Mouse (Mus musculus): Measurements from ENCODE around the gene P2rx7.

Gene P2rx7

GRCm38 (mm10) chr5:122643701-122644100 is at the start of gene P2rx7:
Gene P2rx7 (plus strand): TSS chr5:122643911.
- peak; percentile 84 to 86 for DNase-seq

- DNase-seq = no peak
Observed at GRCm38 (mm10) chr5:122595470-122595869, 48.2 kb upstream of the P2rx7 start.

DNA sequence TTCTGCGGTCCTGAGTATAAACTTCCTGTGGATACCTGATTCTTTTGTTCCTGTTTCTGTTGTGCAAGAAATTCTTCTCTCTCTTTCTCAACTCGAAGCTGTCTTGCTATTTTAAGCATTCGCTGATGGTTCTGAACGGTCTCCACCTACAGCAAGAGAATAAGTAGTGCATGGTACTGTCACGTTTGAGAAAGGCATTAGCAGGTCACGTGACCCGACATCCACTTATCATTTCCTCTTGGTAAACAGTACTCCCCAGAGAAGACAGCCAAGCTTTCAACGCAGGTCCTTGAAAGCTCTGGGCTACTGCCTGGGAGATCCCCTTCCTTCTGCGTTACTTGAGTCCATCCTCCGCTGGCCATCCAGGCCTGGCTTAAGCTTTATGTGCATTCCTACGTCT is 41.5 kb upstream of the P2rx7 start:
- peak; percentile 84 to 93 for DNase-seq

GRCm38 (mm10) chr5:122604894-122605293 is 38.8 kb upstream of the P2rx7 start:
- no peak for DNase-seq

GRCm38 (mm10) chr5:122611651-122612050 is 32.1 kb upstream of the P2rx7 start:
- peak; percentile 26 to 68 for DNase-seq

DNA sequence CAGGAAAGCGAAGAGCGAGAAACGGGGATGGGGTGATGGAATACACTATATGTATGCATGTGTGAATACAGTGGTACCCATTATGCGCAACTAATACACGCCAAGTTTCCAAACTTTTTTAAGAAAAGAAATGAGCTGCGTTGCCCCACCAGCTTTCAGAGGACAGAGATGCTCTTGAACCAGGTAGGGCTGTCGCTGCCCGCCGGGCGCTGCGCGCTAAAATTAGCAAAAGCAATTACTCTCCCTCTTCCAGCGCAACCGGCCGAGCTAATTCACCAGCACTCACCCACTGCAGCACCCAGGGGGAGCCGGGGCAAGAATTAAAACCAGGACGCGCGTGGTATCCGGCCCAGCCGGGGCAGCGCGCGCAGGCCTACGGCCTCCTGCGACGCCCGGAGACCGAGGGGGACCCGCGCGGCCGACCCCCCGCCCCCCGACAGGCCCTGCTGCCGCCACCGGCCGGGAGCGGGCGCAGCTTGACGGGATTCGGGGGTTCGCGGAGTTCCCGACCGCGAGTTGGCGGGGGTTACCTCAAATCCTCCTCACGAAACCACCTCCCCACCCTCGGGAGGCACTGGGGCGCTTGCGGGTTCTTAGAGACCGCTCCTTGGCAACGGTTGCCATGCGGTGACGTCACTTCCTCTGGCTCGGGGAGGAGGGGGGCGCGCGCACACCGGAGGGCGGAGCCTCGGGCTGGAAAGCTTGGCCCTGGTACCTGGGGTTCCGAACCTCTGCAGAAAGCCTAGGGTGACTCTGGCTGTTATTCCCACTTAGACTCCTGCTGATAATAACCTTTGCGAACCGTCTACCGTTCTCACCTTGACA is 29.6 kb upstream of the P2rx7 start, which contains the start of gene Ift81:
TSS of gene Ift81 (minus strand) at position 611 of the 825 bp plus-strand sequence.
- DNase-seq = peak; percentile 93 to 96

DNA sequence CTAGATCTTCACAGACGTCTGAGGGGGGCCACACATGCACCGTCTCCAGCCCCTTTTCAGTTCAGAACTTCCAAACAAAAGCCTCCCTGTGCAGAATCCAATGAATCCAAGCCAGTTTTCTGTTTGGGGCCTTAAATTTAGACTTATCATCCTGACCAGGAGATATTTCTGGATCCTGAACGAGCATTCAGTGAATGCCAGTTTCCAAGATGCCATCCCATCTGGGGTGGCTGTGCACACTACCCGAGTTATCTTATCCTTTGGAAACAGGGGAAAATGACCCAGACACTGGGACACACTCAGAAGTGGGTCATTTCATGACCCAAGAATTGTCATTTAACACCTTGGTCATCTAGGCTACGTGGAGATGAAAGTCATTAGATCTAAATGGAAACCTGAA is 26.0 kb upstream of the P2rx7 start:
- no peak for DNase-seq

- no peak for DNase-seq
Observed at GRCm38 (mm10) chr5:122619686-122620296, 23.9 kb upstream of the P2rx7 start.

- DNase-seq = peak; percentile 48 to 73
Observed at GRCm38 (mm10) chr5:122621376-122621886, 22.3 kb upstream of the P2rx7 start.

GRCm38 (mm10) chr5:122622526-122622925 is 21.2 kb upstream of the P2rx7 start:
- peak in 1 of 2 experiments; percentile 34 for DNase-seq

- DNase-seq = no peak
Observed at GRCm38 (mm10) chr5:122623861-122624260, 19.9 kb upstream of the P2rx7 start.

GRCm38 (mm10) chr5:122624952-122625479 is 18.7 kb upstream of the P2rx7 start:
- DNase-seq = no peak

- no peak for DNase-seq
Observed at GRCm38 (mm10) chr5:122625565-122626252, 18.0 kb upstream of the P2rx7 start.

DNA sequence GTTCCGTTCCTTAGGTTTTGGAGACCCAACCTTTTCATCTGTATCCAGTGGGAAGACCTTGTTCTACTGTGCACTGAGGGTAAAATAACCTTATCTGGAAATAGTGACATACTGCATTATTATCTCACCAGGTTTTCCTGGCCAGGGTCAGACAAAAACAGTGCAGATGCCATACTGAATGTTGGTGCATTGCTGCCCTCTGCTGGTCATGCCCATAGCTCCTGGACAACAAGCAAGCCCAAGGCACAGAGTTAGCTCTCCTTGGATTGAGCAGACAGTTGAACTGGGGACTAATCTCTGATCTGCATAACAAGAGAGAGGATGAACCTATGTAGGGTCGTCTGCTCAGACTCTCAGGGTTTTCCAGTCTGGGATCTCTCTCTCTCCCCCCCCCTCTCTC is 16.5 kb upstream of the P2rx7 start:
- DNase-seq = peak; percentile 85 to 89

GRCm38 (mm10) chr5:122635228-122635627 is 8.5 kb upstream of the P2rx7 start:
- no peak for DNase-seq

DNA sequence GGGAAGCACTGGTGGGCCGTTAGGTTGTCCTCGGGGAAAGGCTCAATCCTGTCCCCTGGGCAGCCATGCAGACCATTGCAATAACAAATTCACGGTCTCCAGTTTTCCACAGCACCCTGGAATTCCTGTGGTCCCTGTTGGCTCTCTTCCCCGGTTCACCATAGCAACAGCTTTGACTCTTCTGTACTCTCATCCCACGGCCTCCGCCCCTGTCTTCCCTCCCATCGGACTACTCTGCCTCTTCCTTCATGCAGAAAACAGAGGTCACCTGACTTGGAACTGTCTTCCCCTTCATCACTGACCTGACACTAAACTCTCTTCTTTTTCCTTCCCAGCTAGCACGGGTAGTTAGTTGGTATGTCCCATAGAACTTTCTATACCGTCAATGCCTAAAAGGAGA is 7.4 kb upstream of the P2rx7 start:
- DNase-seq = no peak

DNA sequence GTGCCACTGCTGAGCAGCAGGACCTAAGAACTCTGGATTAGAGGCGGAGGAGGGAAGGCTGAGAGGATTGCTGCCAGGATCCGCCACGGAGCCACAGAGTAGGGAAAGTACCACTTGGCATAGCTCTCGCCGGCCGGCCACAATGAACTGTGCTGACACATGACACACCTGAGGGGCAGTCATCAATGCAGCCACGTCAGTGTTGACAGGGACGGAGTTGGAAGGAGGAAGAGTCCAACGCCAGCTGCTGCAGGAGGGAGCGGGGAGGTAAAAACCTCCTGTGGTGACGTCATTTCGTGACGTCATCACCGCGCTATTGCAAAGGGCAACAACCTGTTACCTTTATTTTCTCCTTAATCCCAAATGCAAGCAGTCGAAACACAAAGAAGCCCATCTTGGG is 6.8 kb upstream of the P2rx7 start:
- DNase-seq = peak; percentile 54 to 72

DNA sequence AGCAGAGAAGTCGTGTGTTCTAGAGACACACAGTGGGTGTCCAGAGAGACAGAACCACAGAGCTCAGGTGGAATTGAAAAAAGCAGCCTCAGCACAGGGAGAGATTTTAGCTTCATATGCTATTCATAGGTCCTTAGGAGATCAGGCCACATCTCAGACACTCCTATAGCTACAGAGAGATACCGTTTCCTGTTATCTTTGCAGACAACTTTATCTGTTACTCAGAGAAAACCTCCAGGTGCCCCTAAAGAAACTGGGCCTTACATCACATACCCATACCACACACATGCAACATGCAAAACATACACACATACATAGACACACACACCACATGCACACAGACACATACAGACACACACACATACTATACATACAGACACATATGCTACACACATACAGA is 5.4 kb upstream of the P2rx7 start:
- no peak for DNase-seq

GRCm38 (mm10) chr5:122639517-122639916 is 4.2 kb upstream of the P2rx7 start:
- no peak for DNase-seq

GRCm38 (mm10) chr5:122639986-122640385 is 3.7 kb upstream of the P2rx7 start:
- no peak for DNase-seq

DNA sequence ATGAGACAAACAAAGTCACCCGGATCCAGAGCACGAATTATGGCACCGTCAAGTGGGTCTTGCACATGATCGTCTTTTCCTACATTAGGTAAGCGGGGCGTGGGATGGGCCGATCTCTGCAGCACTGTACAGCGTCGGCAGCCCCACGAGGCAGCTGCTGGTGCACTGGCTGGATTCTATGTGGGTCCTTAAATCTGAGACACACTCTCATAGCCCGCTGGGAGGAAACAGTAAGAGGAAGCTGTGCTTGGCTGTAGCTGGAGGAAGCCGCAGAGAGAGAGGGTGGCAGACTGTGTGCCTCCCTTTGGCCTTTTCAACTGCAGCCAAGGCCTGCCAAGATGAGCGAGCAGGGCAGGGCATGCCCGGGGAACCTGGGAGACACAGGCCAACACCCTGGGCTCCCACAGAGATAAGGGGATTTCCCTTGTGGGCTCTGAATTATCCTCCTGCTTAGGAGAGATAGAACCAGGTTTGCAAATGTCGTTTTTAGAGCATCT is 448 bp downstream of the P2rx7 start:
- DNase-seq = peak; percentile 68 to 69

DNA sequence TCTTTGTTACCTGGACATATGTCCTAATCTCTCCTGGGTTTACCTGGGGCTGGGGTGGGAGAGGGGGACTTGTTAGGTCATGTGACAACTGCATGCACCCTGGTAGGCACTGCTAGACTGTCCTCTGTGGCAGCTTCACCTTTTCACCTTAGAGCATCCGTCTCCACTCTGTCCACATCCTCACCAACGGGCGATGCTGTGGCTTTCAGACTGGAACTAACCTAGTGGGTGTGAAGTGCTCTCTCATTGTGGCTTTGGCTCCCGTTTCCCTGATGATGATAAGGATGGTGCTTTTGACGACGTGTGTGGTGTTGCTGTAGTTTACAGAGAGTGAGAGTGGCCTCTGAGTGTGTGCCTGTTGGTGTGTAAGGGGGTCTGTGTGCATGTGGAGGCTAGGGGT is 1.6 kb downstream of the P2rx7 start:
- DNase-seq = no peak

DNA sequence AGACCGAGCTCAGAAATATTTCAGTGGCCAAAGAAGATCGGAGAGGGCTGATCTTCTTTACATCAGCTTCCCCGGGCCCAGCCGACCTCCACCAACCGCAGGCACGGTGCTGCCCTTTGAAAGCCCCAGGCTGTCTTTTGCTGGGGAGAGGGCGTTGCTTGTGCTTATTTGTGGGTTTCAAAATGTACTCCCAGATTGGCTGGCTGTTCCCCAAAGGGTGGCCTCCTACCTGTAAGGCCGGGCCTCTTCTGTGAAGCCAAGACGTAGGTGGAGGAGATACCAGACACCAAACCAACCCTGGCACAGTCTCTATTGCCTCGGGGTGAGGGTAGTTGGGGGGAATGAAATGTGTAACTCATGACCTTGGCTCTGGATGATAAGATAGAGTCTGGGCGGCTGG is 2.3 kb downstream of the P2rx7 start:
- DNase-seq = no peak

Data from lung, adult 18-20 months (tissue).